Mouse (Mus musculus) myocyte (in vitro differentiated cells): ENCODE measurements around the gene Olfr533. TPM values are rescaled to one million over a fixed set of nuclear protein-coding genes. Genes with fewer than 3 reads are reported as not detected.
"Not testable (repeated sequence)": the region's sequence is repeated elsewhere in the genome, so short reads cannot be mapped to it uniquely, and the experiment has no call there.

Experiments used
- H3K27me3 ChIP-seq: one replicate; pipeline ENCODE4 v1.6.1; 2011; ENCODE audit not compliant: control insufficient read depth, insufficient read depth, insufficient read length
- H3K36me3 ChIP-seq: one replicate; pipeline ENCODE4 v1.6.1; 2011; ENCODE audit not compliant: control insufficient read depth, insufficient read depth
- H3K4me2 ChIP-seq: one replicate; pipeline ENCODE4 v1.6.1; 2011; ENCODE audit warnings: low read depth, control low read depth
- H3K4me3 ChIP-seq: one replicate; pipeline ENCODE4 v1.5.1; 2011; ENCODE audit warnings: mild to moderate bottlenecking, control low read depth, moderate library complexity
- H3K79me2 ChIP-seq: one replicate; pipeline ENCODE4 v1.6.1; 2011; ENCODE audit not compliant: control insufficient read depth, insufficient read depth
- H3ac ChIP-seq: one replicate; pipeline ENCODE4 v1.6.1; 2011; ENCODE audit not compliant: control insufficient read depth, insufficient read length
- CEBPB ChIP-seq: IDR thresholded peaks from 2 replicates; pipeline ENCODE4 v1.6.1; 2011; ENCODE audit warnings: mild to moderate bottlenecking, moderate library complexity; ENCODE audit not compliant: poor library complexity, insufficient read depth, severe bottlenecking
- E2F4 ChIP-seq: IDR thresholded peaks from one replicate; pipeline ENCODE4 v1.6.1; 2011; ENCODE audit warnings: mild to moderate bottlenecking, control low read depth, moderate library complexity; ENCODE audit not compliant: insufficient read depth
- MAX ChIP-seq: IDR thresholded peaks from one replicate; pipeline ENCODE4 v1.6.1; 2011; ENCODE audit warnings: low read depth, mild to moderate bottlenecking, control low read depth
- MYOD1 ChIP-seq, 3 experiments: IDR thresholded peaks; one replicate each; pipeline ENCODE4 v1.6.1; 2011; ENCODE audit warnings: control low read depth in 2 of 3, low read depth in 2 of 3, mild to moderate bottlenecking in 2 of 3, moderate library complexity in 1 of 3; ENCODE audit not compliant: insufficient read length in 2 of 3, control insufficient read depth in 1 of 3
- MYOG ChIP-seq, 3 experiments: IDR thresholded peaks; one replicate each; pipeline ENCODE4 v1.6.1; 2011; ENCODE audit warnings: control low read depth in 2 of 3, low read depth in 2 of 3, mild to moderate bottlenecking in 2 of 3; ENCODE audit not compliant: insufficient read length in 2 of 3, control insufficient read depth in 1 of 3, insufficient read depth in 1 of 3
- POLR2A ChIP-seq: IDR thresholded peaks from one replicate; pipeline ENCODE4 v1.6.1; 2011; ENCODE audit warnings: low read depth, mild to moderate bottlenecking, control low read depth, moderate library complexity; ENCODE audit not compliant: insufficient read length
- POLR2AphosphoS2 ChIP-seq: IDR thresholded peaks from one replicate; pipeline ENCODE4 v1.6.1; 2011; ENCODE audit warnings: low read depth, control low read depth; ENCODE audit not compliant: insufficient read length
- REST ChIP-seq: IDR thresholded peaks from one replicate; pipeline ENCODE4 v1.6.1; 2011; ENCODE audit warnings: mild to moderate bottlenecking, control low read depth, moderate library complexity; ENCODE audit not compliant: insufficient read depth, insufficient read length
- SRF ChIP-seq: IDR thresholded peaks from one replicate; pipeline ENCODE4 v1.6.1; 2011; ENCODE audit warnings: low read depth; ENCODE audit not compliant: control insufficient read depth, insufficient read length
- TCF12 ChIP-seq: IDR thresholded peaks from one replicate; pipeline ENCODE4 v1.6.1; 2011; ENCODE audit warnings: mild to moderate bottlenecking, control low read depth; ENCODE audit not compliant: poor library complexity, insufficient read depth, severe bottlenecking
- TCF3 ChIP-seq: IDR thresholded peaks from one replicate; pipeline ENCODE4 v1.6.1; 2011; ENCODE audit warnings: low read depth, control low read depth; ENCODE audit not compliant: insufficient read length
- USF1 ChIP-seq: IDR thresholded peaks from one replicate; pipeline ENCODE4 v1.6.1; 2011; ENCODE audit warnings: low read depth, mild to moderate bottlenecking, control low read depth, moderate library complexity
- polyA plus RNA-seq: library from polyadenylated mRNA; unstranded; fragments of >200 nt; fragmentation: generic; extraction: Trizol; gene quantifications from one replicate; pipeline ENCODE4 v1.2.1, GENCODE M21; 2012; ENCODE audit warnings: missing spikeins

The Olfr533 gene
- polyA plus RNA-seq, 1 experiment, result not detected

- Histone ChIP-seq H3K27me3 (no peaks in the 10 kb centered on the region), H3K79me2 (no peaks in the 10 kb centered on the region), H3K4me3 (no peak within 1 kb of the TSS), H3K36me3 (no peaks in the 10 kb centered on the region), H3ac (no peak within 1 kb of the TSS), H3K4me2 (no peak within 1 kb of the TSS)
- TF ChIP-seq MYOD1 (IDR thresholded peaks at IDR 0.05; ENCODE audit: control insufficient read depth in 1 of 3, insufficient read length in 2 of 3, low read depth in 2 of 3) (no peak), USF1 (no peak), TCF3 (no peak), SRF (no peak)
Measured at GRCm38 (mm10) chr7:140483916-140484315, 20.7 kb downstream of the Olfr533 start, which contains the start of gene Olfr535. Olfr535 (plus strand) TSS chr7:140484216.

- Histone ChIP-seq H3ac (no peak overlapping the region), H3K79me2 (no peaks in the 10 kb centered on the region), H3K4me3 (no peak overlapping the region), H3K36me3 (no peaks in the 10 kb centered on the region), H3K27me3 (no peaks in the 10 kb centered on the region), H3K4me2 (no peak overlapping the region)
- TF ChIP-seq POLR2AphosphoS2 (no peak), POLR2A (no peak), CEBPB (no peak), MAX (no peak), SRF (no peak), E2F4 (no peak), REST (no peak), TCF3 (no peak), MYOG (IDR thresholded peaks at IDR 0.05; ENCODE audit: control insufficient read depth in 1 of 3, insufficient read depth in 1 of 3, insufficient read length in 2 of 3, low read depth in 2 of 3) (no peak), TCF12 (no peak), USF1 (no peak), MYOD1 (IDR thresholded peaks at IDR 0.05; ENCODE audit: control insufficient read depth in 1 of 3, insufficient read length in 2 of 3, low read depth in 2 of 3) (no peak)
Measured at GRCm38 (mm10) chr7:140488981-140489380, 25.8 kb downstream of the Olfr533 start.

- H3K4me2 ChIP-seq, result no peak overlapping the region
- no peaks in the 10 kb centered on the region for H3K36me3 ChIP-seq
- no peak overlapping the region for H3ac ChIP-seq
- no peaks in the 10 kb centered on the region for H3K27me3 ChIP-seq
- TF ChIP-seq MAX (no peak), MYOG (IDR thresholded peaks at IDR 0.05; ENCODE audit: control insufficient read depth in 1 of 3, insufficient read depth in 1 of 3, insufficient read length in 2 of 3, low read depth in 2 of 3) (no peak), USF1 (no peak), E2F4 (no peak), POLR2AphosphoS2 (no peak), POLR2A (no peak), REST (no peak), SRF (no peak), CEBPB (no peak), TCF12 (no peak), TCF3 (no peak), MYOD1 (IDR thresholded peaks at IDR 0.05; ENCODE audit: control insufficient read depth in 1 of 3, insufficient read length in 2 of 3, low read depth in 2 of 3) (no peak)
- no peak overlapping the region for H3K4me3 ChIP-seq
- H3K79me2 ChIP-seq, result no peaks in the 10 kb centered on the region
Measured at GRCm38 (mm10) chr7:140494231-140494630, 31.1 kb downstream of the Olfr533 start.

- no peaks in the 10 kb centered on the region for H3K79me2 ChIP-seq
- no peak overlapping the region for H3ac ChIP-seq
- H3K36me3 ChIP-seq, result no peaks in the 10 kb centered on the region
- no peaks in the 10 kb centered on the region for H3K27me3 ChIP-seq
- TF ChIP-seq MAX (no peak), TCF12 (no peak), POLR2A (no peak), MYOG (IDR thresholded peaks at IDR 0.05; ENCODE audit: control insufficient read depth in 1 of 3, insufficient read depth in 1 of 3, insufficient read length in 2 of 3, low read depth in 2 of 3) (no peak), MYOD1 (IDR thresholded peaks at IDR 0.05; ENCODE audit: control insufficient read depth in 1 of 3, insufficient read length in 2 of 3, low read depth in 2 of 3) (no peak), POLR2AphosphoS2 (no peak), E2F4 (no peak)
- H3K4me2 ChIP-seq, result no peak overlapping the region
- H3K4me3 ChIP-seq, result no peak overlapping the region
Measured at GRCm38 (mm10) chr7:140494702-140495101, 31.5 kb downstream of the Olfr533 start.

GRCm38 (mm10) chr7:140507346-140508021 is 44.3 kb downstream of the Olfr533 start, which contains the start of gene Olfr536:
Olfr536 (minus strand) TSS chr7:140507396.
- H3K4me3 ChIP-seq, H3K4me2 ChIP-seq, H3K79me2 ChIP-seq, H3K27me3 ChIP-seq, H3K36me3 ChIP-seq, H3ac ChIP-seq: not testable (repeated sequence)

Other genes starting within 250 kb of the Olfr533 start
- not detected for gene Cd163l1, start 245.1 kb upstream of the Olfr533 start, polyA plus RNA-seq
- 0.12 TPM for gene 5830411N06Rik, start 216.1 kb upstream of the Olfr533 start, polyA plus RNA-seq
- gene Olfr525, start 142.5 kb upstream of the Olfr533 start, polyA plus RNA-seq, result not detected
- gene Olfr527, start 129.4 kb upstream of the Olfr533 start, polyA plus RNA-seq, result not detected
- not detected for gene Olfr60, start 101.7 kb upstream of the Olfr533 start, polyA plus RNA-seq
- not detected for gene Olfr530, start 87.0 kb upstream of the Olfr533 start, polyA plus RNA-seq
- gene Olfr531, start 60.5 kb upstream of the Olfr533 start, polyA plus RNA-seq, result not detected
- gene Olfr532, start 41.7 kb upstream of the Olfr533 start, polyA plus RNA-seq, result not detected
- gene Olfr535, start 20.8 kb downstream of the Olfr533 start, polyA plus RNA-seq, result not detected
- 0.05 TPM for gene Olfr536, start 44.0 kb downstream of the Olfr533 start, polyA plus RNA-seq
- not detected for gene Olfr538, start 104.5 kb downstream of the Olfr533 start, polyA plus RNA-seq
- gene Olfr46, start 137.9 kb downstream of the Olfr533 start, polyA plus RNA-seq, result not detected
- not detected for gene Olfr61, start 165.6 kb downstream of the Olfr533 start, polyA plus RNA-seq
- not detected for gene Olfr53, start 183.1 kb downstream of the Olfr533 start, polyA plus RNA-seq
- not detected for gene Olfr539, start 196.6 kb downstream of the Olfr533 start, polyA plus RNA-seq
- gene Olfr45, start 218.6 kb downstream of the Olfr533 start, polyA plus RNA-seq, result not detected
- gene Olfr541, start 233.9 kb downstream of the Olfr533 start, polyA plus RNA-seq, result not detected